Mouse (Mus musculus) kidney, adult 2 months (tissue): ENCODE measurements around the gene Rps18. TPM values are rescaled to one million over a fixed set of nuclear protein-coding genes. Genes with fewer than 3 reads are reported as not detected.
"Not testable (repeated sequence)": the region's sequence is repeated elsewhere in the genome, so short reads cannot be mapped to it uniquely, and the experiment has no call there.

Experiments
- DNase-seq: peaks from one replicate; pipeline ENCODE4 v3.0.0; 2021
- H3K27ac ChIP-seq: fragments of 200-500 bp; 2 replicates; pipeline ENCODE4 v1.5.1; 2012; ENCODE audit warnings: low read depth, low read length, control low read depth, inconsistent platforms; ENCODE audit not compliant: insufficient read depth
- H3K27me3 ChIP-seq: fragments of 200-500 bp; replicated peaks from 2 replicates; pipeline ENCODE4 v1.6.1; 2012; ENCODE audit warnings: mild to moderate bottlenecking, moderate library complexity, low read length, inconsistent platforms; ENCODE audit not compliant: control insufficient read depth, insufficient read depth
- H3K36me3 ChIP-seq: fragments of 200-500 bp; 2 replicates; pipeline ENCODE4 v1.6.1; 2012; ENCODE audit warnings: mild to moderate bottlenecking, moderate library complexity, low read length, inconsistent platforms; ENCODE audit not compliant: control insufficient read depth, insufficient read depth
- H3K4me1 ChIP-seq: fragments of 200-500 bp; 2 replicates; pipeline ENCODE4 v1.6.1; 2011; ENCODE audit warnings: low read length; ENCODE audit not compliant: control insufficient read depth, insufficient read depth
- H3K4me3 ChIP-seq: fragments of 200-500 bp; 2 replicates; pipeline ENCODE4 v1.5.1; 2011; ENCODE audit warnings: mild to moderate bottlenecking, low read depth, low read length, control low read depth; ENCODE audit not compliant: insufficient read depth
- CTCF ChIP-seq: fragments of 200-500 bp; conservative IDR thresholded peaks from 2 replicates; pipeline ENCODE4 v1.5.1; 2011; ENCODE audit warnings: low read depth, mild to moderate bottlenecking, control low read depth, low read length, moderate library complexity, mixed read lengths; ENCODE audit not compliant: insufficient read depth, insufficient read length
- POLR2A ChIP-seq: fragments of 200-500 bp; IDR thresholded peaks from one replicate; pipeline ENCODE4 v1.6.1; 2011; ENCODE audit warnings: low read depth, low read length, control low read depth
- WGBS: fragments of 180-500 bp; shearing (Covaris S2); methylation state at CpG from one replicate; pipeline ENCODE4 v1.1.7; 2018; 5-methylcytosine and 5-hydroxymethylcytosine counted together
- polyA plus RNA-seq: library from polyadenylated mRNA; depleted of rRNA; stranded (reverse); fragments of >200 nt; gene quantifications from 2 replicates; pipeline ENCODE4 v1.2.3, GENCODE M21; 2012; rRNA removed

Gene Rps18
- 342 and 406 TPM in 2 replicates for polyA plus RNA-seq

- TF ChIP-seq CTCF (no peak), POLR2A (peak; percentile 81)
- H3K36me3 ChIP-seq: no peaks in the 10 kb centered on the region; the same call in none of the 2 replicates
- no peaks in the 10 kb centered on the region for H3K27me3 ChIP-seq
- peak within 1 kb of the TSS; percentile 98 for H3K27ac ChIP-seq
- DNase-seq: peak; percentile 99
- under 1% methylated on average over 50 of the region's 50 CpGs for WGBS
- peaks cover 16% of the 10 kb centered on the region; the same call in 1 of the 2 replicates for H3K4me1 ChIP-seq
- peak within 1 kb of the TSS; percentile 95 for H3K4me3 ChIP-seq
Observed at GRCm38 (mm10) chr17:33955555-33956214, at the start of gene Rps18, which contains the start of gene Vps52. Gene Rps18 (minus strand): TSS chr17:33956001. Gene Vps52 (plus strand): TSS chr17:33955812.

DNA sequence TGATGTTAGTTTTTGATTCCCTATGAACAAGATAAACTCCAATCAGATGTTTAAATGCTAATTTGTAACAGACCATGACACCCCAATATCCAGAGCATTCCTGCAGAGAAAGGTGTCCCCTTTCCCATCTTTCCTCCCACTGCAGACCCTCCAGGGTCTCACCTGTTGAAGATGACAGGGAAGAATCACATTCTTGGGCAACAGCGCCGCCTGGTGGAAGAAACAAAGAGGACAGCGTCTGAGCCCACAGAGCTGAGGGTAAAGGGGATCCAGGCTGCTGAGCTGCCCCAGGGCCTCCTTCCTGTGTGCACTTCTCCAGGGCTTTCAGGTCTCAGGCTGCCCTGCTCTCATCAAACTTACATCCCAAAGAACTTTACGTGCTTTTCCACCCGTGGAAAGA is 47.6 kb upstream of the Rps18 start:
- no peaks in the 10 kb centered on the region for H3K27me3 ChIP-seq
- no peak overlapping the region for H3K4me3 ChIP-seq
- DNase-seq: peak; percentile 37
- 5% methylated on average over 5 of the region's 5 CpGs for WGBS
- no peaks in the 10 kb centered on the region for H3K4me1 ChIP-seq
- no peaks in the 10 kb centered on the region for H3K36me3 ChIP-seq
- peak; percentile 62 for TF ChIP-seq CTCF
- TF ChIP-seq POLR2A: no peak
- no peak overlapping the region for H3K27ac ChIP-seq

DNA sequence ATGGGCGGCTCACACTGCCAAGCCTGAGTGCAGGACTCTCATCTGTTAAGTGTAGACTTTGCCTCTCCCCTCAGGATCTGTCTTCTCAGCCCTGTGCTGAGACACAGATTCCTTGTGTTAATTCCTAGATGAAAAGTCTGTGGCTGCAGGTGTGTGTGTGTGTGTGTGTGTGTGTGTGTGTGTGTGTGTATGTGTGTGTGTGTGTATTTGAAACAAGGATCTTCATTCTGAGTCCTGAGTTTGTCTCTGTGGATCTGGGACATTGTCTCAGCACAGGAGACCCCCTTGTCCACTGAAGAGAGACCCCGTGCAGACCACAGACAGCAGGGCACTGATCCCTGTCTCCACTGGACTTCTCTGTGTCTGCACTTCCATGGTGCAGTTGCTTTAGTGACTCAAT is 45.0 kb upstream of the Rps18 start:
- not testable (repeated sequence) for H3K27me3 ChIP-seq, H3K27ac ChIP-seq, DNase-seq, H3K4me1 ChIP-seq, H3K36me3 ChIP-seq
- 69% methylated on average over 2 of the region's 2 CpGs for WGBS
- peak overlapping the region; percentile 38; the same call in 1 of the 2 replicates for H3K4me3 ChIP-seq

- peak within 1 kb of the TSS; percentile 72 for H3K4me3 ChIP-seq
- H3K27ac ChIP-seq: peak within 1 kb of the TSS; percentile 39
- H3K4me1 ChIP-seq: no peaks in the 10 kb centered on the region
- no peaks in the 10 kb centered on the region for H3K27me3 ChIP-seq
- no peak for TF ChIP-seq CTCF
- peak; percentile 98 for TF ChIP-seq POLR2A
- under 1% methylated on average over 30 of the region's 30 CpGs for WGBS
- peak; percentile 97 for DNase-seq
- no peaks in the 10 kb centered on the region for H3K36me3 ChIP-seq
Observed at GRCm38 (mm10) chr17:34000150-34000537, 44.3 kb upstream of the Rps18 start, which contains the start of gene H2-K1. Gene H2-K1 (minus strand): TSS chr17:34000347.

DNA sequence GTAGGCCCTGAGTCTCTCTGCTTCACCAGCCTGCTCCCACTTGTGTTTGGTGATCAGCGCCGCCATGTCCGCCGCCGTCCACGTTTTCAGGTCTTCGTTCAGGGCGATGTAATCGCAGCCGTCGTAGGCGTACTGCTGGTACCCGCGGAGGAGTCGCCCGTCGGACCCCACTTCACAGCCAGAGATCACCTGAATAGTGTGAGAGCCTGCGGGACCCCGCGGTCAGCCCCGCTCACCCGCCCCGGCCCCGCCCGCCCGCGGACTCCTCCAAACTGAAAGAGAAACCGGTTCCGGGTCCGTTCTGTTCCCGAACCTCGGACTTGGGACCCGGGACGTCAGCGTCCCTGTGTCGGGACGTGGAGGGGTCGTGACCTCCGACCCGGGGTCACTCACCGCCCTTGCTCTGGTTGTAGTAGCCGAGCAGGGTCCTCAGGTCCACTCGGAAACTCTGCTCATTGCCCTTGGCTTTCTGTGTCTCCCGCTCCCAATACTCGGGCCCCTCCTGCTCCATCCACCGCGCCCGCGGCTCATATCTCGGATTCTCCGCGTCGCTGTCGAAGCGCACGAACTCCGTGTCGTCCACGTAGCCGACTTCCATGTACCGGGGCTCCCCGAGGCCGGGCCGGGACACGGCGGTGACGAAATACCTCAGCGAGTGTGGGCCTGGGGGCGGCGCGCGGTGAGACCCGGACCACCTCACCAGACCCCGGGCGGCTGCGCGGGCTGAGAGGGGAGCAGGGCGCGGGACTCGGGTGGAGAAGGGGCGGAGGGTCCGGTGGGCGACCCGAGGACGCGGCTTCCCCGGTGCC is 43.7 kb upstream of the Rps18 start:
- H3K27me3 ChIP-seq: no peaks in the 10 kb centered on the region
- H3K4me3 ChIP-seq: peak overlapping the region; percentile 72
- peak; percentile 59 for DNase-seq
- WGBS: 2% methylated on average over 87 of the region's 87 CpGs
- H3K36me3 ChIP-seq: no peaks in the 10 kb centered on the region
- no peaks in the 10 kb centered on the region for H3K4me1 ChIP-seq
- TF ChIP-seq POLR2A: no peak
- TF ChIP-seq CTCF: no peak
- peak overlapping the region; percentile 6 for H3K27ac ChIP-seq

GRCm38 (mm10) chr17:33998697-33999096 is 42.9 kb upstream of the Rps18 start:
- not testable (repeated sequence) for DNase-seq, H3K27me3 ChIP-seq, H3K36me3 ChIP-seq, H3K27ac ChIP-seq, H3K4me1 ChIP-seq
- peak overlapping the region; percentile 5; the same call in 1 of the 2 replicates for H3K4me3 ChIP-seq
- WGBS: 66% methylated on average over 5 of the region's 5 CpGs

GRCm38 (mm10) chr17:33997025-33997424 is 41.2 kb upstream of the Rps18 start:
- H3K36me3 ChIP-seq, H3K4me3 ChIP-seq, H3K27me3 ChIP-seq, H3K4me1 ChIP-seq, H3K27ac ChIP-seq, DNase-seq: not testable (repeated sequence)
- WGBS: 94% methylated on average over 2 of the region's 2 CpGs
